Comparison of ENCODE assay signal across 8 mouse cellular contexts in the genomic region with DNA sequence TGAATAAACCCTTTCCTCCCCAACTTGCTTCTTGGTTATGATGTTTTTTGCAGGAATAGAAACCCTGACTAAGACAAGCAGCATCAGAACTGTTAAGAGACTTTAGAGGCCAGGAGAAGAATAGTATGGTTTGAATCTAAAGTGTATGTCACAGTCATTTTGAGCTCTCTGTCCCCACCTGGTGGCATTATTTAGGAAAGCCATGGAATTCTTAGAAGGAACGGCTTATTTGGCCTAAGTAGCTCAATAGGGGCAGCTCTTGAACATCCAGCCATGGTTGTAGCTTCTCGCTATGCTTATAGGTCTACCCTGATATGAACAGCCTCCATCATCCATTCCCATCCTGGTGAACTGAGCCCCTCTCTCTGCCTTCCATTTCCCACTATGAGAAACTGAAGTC. TPM values are rescaled to one million over a fixed set of nuclear protein-coding genes. Genes with fewer than 3 reads are reported as not detected.
DNase-seq lines count a peak whose midpoint lies in the region; ATAC-seq lines count a peak whose summit lies in the region.

No protein-coding gene starts in this region.

- 0 out of 2 replicates have a peak, but pooled peaks have one; percentile 4 for ATAC-seq in forebrain, embryonic 16.5 days
- ATAC-seq in forebrain, embryonic 15.5 days (replicated peaks): no peak
- no peak for ATAC-seq in midbrain, embryonic 15.5 days (replicated peaks)

- H3K4me1 ChIP-seq in forebrain, embryonic 16.5 days (replicated peaks; ENCODE audit: control insufficient read depth, insufficient read depth, low read length): no peaks in the 10 kb centered on the region
- no peaks in the 10 kb centered on the region for H3K4me1 ChIP-seq in forebrain, embryonic 15.5 days
- H3K4me1 ChIP-seq in midbrain, embryonic 10.5 days: no peaks in the 10 kb centered on the region
- no peaks in the 10 kb centered on the region for H3K4me1 ChIP-seq in midbrain, embryonic 15.5 days

- WGBS in forebrain, embryonic 16.5 days: 35% methylated on average over 2 of the region's 2 CpGs
- WGBS in forebrain, embryonic 15.5 days: 44% methylated on average over 2 of the region's 2 CpGs
- WGBS in midbrain, embryonic 10.5 days: 53% methylated on average over 2 of the region's 2 CpGs
- 44% methylated on average over 2 of the region's 2 CpGs for WGBS in midbrain, embryonic 15.5 days

- no peaks in the 10 kb centered on the region for H3K27me3 ChIP-seq in forebrain, embryonic 16.5 days (replicated peaks; ENCODE audit: control insufficient read depth, insufficient read depth, low read length)
- H3K27me3 ChIP-seq in forebrain, embryonic 15.5 days: no peaks in the 10 kb centered on the region
- H3K27me3 ChIP-seq in midbrain, embryonic 10.5 days (ENCODE audit: low read depth, poor library complexity, severe bottlenecking): no peaks in the 10 kb centered on the region
- no peaks in the 10 kb centered on the region for H3K27me3 ChIP-seq in midbrain, embryonic 15.5 days (replicated peaks)

- no peak overlapping the region for H3K4me3 ChIP-seq in forebrain, embryonic 16.5 days (replicated peaks; ENCODE audit: low read length)
- no peak overlapping the region for H3K4me3 ChIP-seq in forebrain, embryonic 15.5 days
- H3K4me3 ChIP-seq in midbrain, embryonic 10.5 days: no peak overlapping the region
- H3K4me3 ChIP-seq in midbrain, embryonic 15.5 days: no peak overlapping the region

- H3K4me2 ChIP-seq in forebrain, embryonic 16.5 days (ENCODE audit: low read length): no peak overlapping the region
- H3K4me2 ChIP-seq in forebrain, embryonic 15.5 days (replicated peaks): no peak overlapping the region
- H3K4me2 ChIP-seq in midbrain, embryonic 15.5 days: no peak overlapping the region

- no peak overlapping the region for H3K27ac ChIP-seq in forebrain, embryonic 16.5 days (ENCODE audit: low read length)
- no peak overlapping the region for H3K27ac ChIP-seq in forebrain, embryonic 15.5 days (replicated peaks)
- no peak overlapping the region for H3K27ac ChIP-seq in midbrain, embryonic 10.5 days (replicated peaks)
- no peak overlapping the region for H3K27ac ChIP-seq in midbrain, embryonic 15.5 days

- H3K9ac ChIP-seq in forebrain, embryonic 16.5 days (replicated peaks; ENCODE audit: low read depth, low read length): no peak overlapping the region
- no peak overlapping the region for H3K9ac ChIP-seq in forebrain, embryonic 15.5 days (replicated peaks)
- no peak overlapping the region for H3K9ac ChIP-seq in midbrain, embryonic 15.5 days

- no peaks in the 10 kb centered on the region for H3K9me3 ChIP-seq in forebrain, embryonic 16.5 days (ENCODE audit: control insufficient read depth, low read length)
- H3K9me3 ChIP-seq in forebrain, embryonic 15.5 days: no peaks in the 10 kb centered on the region
- H3K9me3 ChIP-seq in midbrain, embryonic 10.5 days (replicated peaks): no peaks in the 10 kb centered on the region
- H3K9me3 ChIP-seq in midbrain, embryonic 15.5 days: no peaks in the 10 kb centered on the region

- H3K36me3 ChIP-seq in forebrain, embryonic 16.5 days (ENCODE audit: control insufficient read depth, insufficient read depth): no peaks in the 10 kb centered on the region
- no peaks in the 10 kb centered on the region for H3K36me3 ChIP-seq in forebrain, embryonic 15.5 days
- H3K36me3 ChIP-seq in midbrain, embryonic 10.5 days: no peaks in the 10 kb centered on the region
- H3K36me3 ChIP-seq in midbrain, embryonic 15.5 days (replicated peaks): no peaks in the 10 kb centered on the region

- peak; percentile 20 for DNase-seq in midbrain, embryonic 10.5 days (ENCODE audit: low spot score)
- DNase-seq in c-Kit-positive CD71-positive TER-119-positive erythroid progenitor cells, embryonic 14.5 days (ENCODE audit: low spot score): peak; percentile 11
- peak; percentile 32 for DNase-seq in kidney, postnatal 14 days
- DNase-seq in retina, adult 2 months (ENCODE audit: low read depth, low spot score): peak; percentile 6
- no peak for DNase-seq in ovary, adult 18-20 months (ENCODE audit: low spot score)

RNA-seq across cellular contexts. Expression of a gene that starts 17.1 kb away (rescaled TPM):
- not detected in 2 replicates for polyA plus RNA-seq in forebrain, embryonic 16.5 days (2015; fragmentation: Nextera tagmentation; extraction: Ambion mirVana)
- not detected in 2 replicates for polyA plus RNA-seq in forebrain, embryonic 15.5 days (2015; fragmentation: Nextera tagmentation; extraction: Ambion mirVana)
- not detected in 2 replicates for polyA plus RNA-seq in midbrain, embryonic 10.5 days (2016; fragmentation: Nextera tagmentation; extraction: Ambion mirVana)
- not detected in 2 replicates for polyA plus RNA-seq in midbrain, embryonic 15.5 days (2015; fragmentation: Nextera tagmentation; extraction: Ambion mirVana)

RNA-seq across cellular contexts. Expression of a gene that starts 40.1 kb away (rescaled TPM):
- polyA plus RNA-seq in forebrain, embryonic 16.5 days (2015; fragmentation: Nextera tagmentation; extraction: Ambion mirVana): 58.9 and 61.4 TPM in 2 replicates
- 53.8 TPM in 2 replicates for polyA plus RNA-seq in forebrain, embryonic 15.5 days (2015; fragmentation: Nextera tagmentation; extraction: Ambion mirVana)
- 86.4 and 87.8 TPM in 2 replicates for polyA plus RNA-seq in midbrain, embryonic 10.5 days (2016; fragmentation: Nextera tagmentation; extraction: Ambion mirVana)
- polyA plus RNA-seq in midbrain, embryonic 15.5 days (2015; fragmentation: Nextera tagmentation; extraction: Ambion mirVana): 59.0 and 63.3 TPM in 2 replicates
